Mouse (Mus musculus): Measurements from ENCODE around the gene Nemp1.

Nemp1 gene

GRCm38 (mm10) chr10:127666501-127667268 is at the start of gene Nemp1:
TSS of gene Nemp1 (plus strand) at chr10:127666901.
- no peak for DNase-seq (ENCODE audit: low read depth, low spot score)

GRCm38 (mm10) chr10:127617294-127617693 is 49.4 kb upstream of the Nemp1 start:
- no peak for DNase-seq (ENCODE audit: low read depth, low spot score)

- DNase-seq (ENCODE audit: low read depth, low spot score), result no peak
Observed at GRCm38 (mm10) chr10:127618173-127618572, 48.5 kb upstream of the Nemp1 start.

GRCm38 (mm10) chr10:127619119-127619721 is 47.5 kb upstream of the Nemp1 start:
- DNase-seq (ENCODE audit: low read depth, low spot score), result no peak

GRCm38 (mm10) chr10:127619941-127620405 is 46.7 kb upstream of the Nemp1 start:
- DNase-seq (ENCODE audit: low read depth, low spot score), result no peak

- DNase-seq (ENCODE audit: low read depth, low spot score), result no peak
Observed at GRCm38 (mm10) chr10:127620406-127621190, 46.1 kb upstream of the Nemp1 start, which contains the start of gene Lrp1. TSS of gene Lrp1 (minus strand) at chr10:127621148.

GRCm38 (mm10) chr10:127621191-127622056 is 45.3 kb upstream of the Nemp1 start:
- DNase-seq (ENCODE audit: low read depth, low spot score), result no peak

GRCm38 (mm10) chr10:127622057-127622392 is 44.7 kb upstream of the Nemp1 start:
- no peak for DNase-seq (ENCODE audit: low read depth, low spot score)

- DNase-seq (ENCODE audit: low read depth, low spot score), result no peak
Observed at GRCm38 (mm10) chr10:127622661-127623060, 44.0 kb upstream of the Nemp1 start.

- DNase-seq (ENCODE audit: low read depth, low spot score), result no peak
Observed at GRCm38 (mm10) chr10:127623439-127624216, 43.1 kb upstream of the Nemp1 start.

GRCm38 (mm10) chr10:127626433-127626832 is 40.3 kb upstream of the Nemp1 start:
- DNase-seq (ENCODE audit: low read depth, low spot score), result no peak

GRCm38 (mm10) chr10:127631261-127632214 is 35.2 kb upstream of the Nemp1 start:
- DNase-seq (ENCODE audit: low read depth, low spot score), result no peak

- no peak for DNase-seq (ENCODE audit: low read depth, low spot score)
Observed at GRCm38 (mm10) chr10:127632668-127633271, 33.9 kb upstream of the Nemp1 start.

- no peak for DNase-seq (ENCODE audit: low read depth, low spot score)
Observed at GRCm38 (mm10) chr10:127640421-127640820, 26.3 kb upstream of the Nemp1 start.

GRCm38 (mm10) chr10:127641861-127642771 is 24.6 kb upstream of the Nemp1 start:
- no peak for DNase-seq (ENCODE audit: low read depth, low spot score)

- DNase-seq (ENCODE audit: low read depth, low spot score), result no peak
Observed at GRCm38 (mm10) chr10:127642772-127643552, 23.7 kb upstream of the Nemp1 start, which contains the start of gene Stat6. TSS of gene Stat6 (plus strand) at chr10:127642986.
